Mouse (Mus musculus) brain, embryonic 14.5 days (tissue): Measurements from ENCODE around the gene Pigu. TPM values are rescaled to one million over a fixed set of nuclear protein-coding genes. Genes with fewer than 3 reads are reported as not detected.

ENCODE experiments used
- DNase-seq: peaks from one replicate; pipeline ENCODE4 v3.0.0-alpha.2; 2011; ENCODE audit warnings: low read depth
- CTCF ChIP-seq: fragments of 200-500 bp; IDR thresholded peaks from 2 replicates; pipeline ENCODE4 v1.5.1; 2012; ENCODE audit warnings: inconsistent platforms, mild to moderate bottlenecking, moderate library complexity, borderline replicate concordance; ENCODE audit not compliant: insufficient read depth, insufficient read length; ENCODE audit errors: extremely low read depth
- POLR2A ChIP-seq: fragments of 200-500 bp; IDR thresholded peaks from 2 replicates; pipeline ENCODE4 v1.6.1; 2012; ENCODE audit warnings: mild to moderate bottlenecking, inconsistent platforms, borderline replicate concordance; ENCODE audit not compliant: poor library complexity, insufficient read depth, insufficient read length, severe bottlenecking; ENCODE audit errors: extremely low read depth
- polyA plus RNA-seq: library from polyadenylated mRNA; depleted of rRNA; stranded (reverse); fragments of >200 nt; gene quantifications from 2 replicates; pipeline ENCODE4 v1.2.3, GENCODE M21; 2012

Pigu gene
- polyA plus RNA-seq, 1 experiment, result 62.0 TPM

DNA sequence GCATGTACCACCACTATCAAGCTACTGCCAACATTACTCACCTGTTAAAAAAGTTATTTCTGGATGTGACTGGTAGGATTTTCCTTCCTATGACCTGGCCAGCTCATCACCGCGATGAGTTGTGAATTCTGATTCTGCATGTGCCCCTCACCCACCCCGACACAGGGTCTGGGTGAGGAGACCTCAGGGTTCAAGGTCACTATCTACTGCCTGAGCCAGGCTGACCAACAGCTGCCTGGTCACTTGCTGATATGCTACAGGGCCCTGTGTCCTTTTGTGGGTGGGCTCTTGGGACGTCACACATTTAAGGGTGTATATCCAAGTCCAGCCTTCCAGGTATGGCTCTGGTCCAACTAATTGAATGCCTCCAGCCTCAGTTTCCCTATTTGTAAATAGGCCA lies 78.1 kb downstream of the Pigu start:
- no peak for DNase-seq
- TF ChIP-seq CTCF, result no peak
- no peak for TF ChIP-seq POLR2A

DNA sequence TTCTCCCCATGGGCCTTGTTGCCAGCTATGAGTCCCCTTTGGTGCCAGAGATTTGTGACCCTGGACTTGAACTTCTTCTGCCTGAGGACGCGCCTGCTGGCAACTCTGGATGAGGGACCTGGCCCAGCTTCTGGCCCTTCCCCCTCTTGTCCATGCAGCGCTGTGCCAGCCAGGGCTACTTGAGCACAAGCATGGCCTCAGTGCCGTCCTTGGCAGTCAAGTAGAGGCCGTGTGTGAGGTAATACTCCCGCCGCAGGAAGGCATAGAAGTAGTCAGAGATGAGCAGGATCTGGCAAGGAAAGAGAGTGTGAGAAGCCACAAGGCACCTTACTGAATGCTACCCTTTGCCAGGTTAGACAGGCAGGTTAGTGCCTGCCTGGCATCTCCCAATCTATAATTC lies 78.9 kb downstream of the Pigu start:
- TF ChIP-seq CTCF, result no peak
- no peak for TF ChIP-seq POLR2A
- DNase-seq, result no peak

DNA sequence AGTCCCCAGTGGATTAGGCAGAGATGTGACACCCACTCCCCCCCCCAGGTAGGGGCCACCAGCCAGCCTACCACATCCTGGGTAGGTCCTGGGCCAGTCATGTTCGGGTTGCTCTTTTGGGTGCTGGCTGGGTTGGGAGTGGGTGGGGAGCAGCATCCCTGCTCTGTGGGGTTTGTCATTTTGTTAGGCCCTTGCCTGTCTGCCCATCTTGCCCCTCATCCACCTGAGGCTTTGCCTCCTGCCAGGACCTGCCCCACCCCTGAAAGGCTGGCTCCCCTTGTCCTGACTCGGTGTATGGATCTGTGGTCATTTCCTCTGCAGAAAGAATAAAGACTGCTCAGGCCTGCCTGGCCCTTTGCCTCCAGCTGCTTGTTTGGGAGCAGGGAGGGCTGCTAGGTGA lies 79.5 kb downstream of the Pigu start:
- TF ChIP-seq POLR2A (no peak), CTCF (no peak)
- DNase-seq, result no peak

DNA sequence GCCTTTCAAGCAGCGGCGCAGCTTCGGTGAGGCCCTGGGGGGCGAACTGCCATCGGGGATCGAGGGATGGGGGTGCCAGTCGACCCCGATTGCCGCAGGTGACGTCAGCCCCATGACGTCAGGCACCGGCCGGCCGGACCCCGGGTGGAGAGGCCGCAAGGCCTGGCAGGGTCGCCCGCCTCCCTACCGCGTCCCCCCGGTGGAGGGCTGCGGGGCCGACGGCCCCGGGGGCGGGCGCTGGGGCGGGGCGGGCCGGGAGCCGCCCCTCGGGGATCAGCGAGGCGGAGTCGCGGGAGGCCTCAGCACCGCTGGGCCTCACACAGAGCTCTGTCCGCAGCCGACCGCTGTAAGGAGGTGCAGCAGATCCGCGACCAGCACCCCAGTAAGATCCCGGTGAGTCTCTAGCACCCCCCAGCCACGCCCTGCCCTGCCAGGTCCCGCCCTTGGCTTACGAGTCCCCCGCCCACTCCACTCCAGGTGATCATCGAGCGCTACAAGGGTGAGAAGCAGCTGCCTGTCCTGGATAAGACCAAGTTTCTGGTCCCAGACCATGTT lies 80.5 kb downstream of the Pigu start:
- peak; percentile 50 for DNase-seq
- TF ChIP-seq POLR2A (0 out of 2 replicates have a peak, but pooled peaks have one; percentile 3), CTCF (no peak)

DNA sequence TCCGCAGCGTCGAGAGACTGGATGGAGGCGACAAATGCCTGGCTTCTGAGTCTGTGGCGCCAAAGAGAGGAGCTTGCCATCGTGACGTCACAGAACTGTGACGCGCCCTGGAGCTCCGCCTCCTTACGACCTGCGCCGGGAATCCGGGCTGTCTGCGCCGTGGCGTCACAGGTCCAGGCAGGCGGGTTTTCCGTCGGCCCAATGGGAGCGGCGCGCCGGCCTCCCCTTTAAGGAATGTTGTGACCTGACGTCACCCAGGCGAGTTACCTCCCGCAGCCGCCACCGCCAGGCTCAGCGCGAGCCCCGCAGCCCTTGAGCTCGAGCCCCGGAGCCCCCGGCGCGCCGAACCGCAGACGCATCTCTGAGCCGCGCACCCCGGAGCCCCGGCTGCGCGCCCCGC lies 81.0 kb downstream of the Pigu start, which contains the start of gene Map1lc3a:
TSS of gene Map1lc3a (plus strand) at position 103 of the 400 bp plus-strand sequence.
- DNase-seq, result peak; percentile 97
- TF ChIP-seq POLR2A (peak; percentile 53), CTCF (no peak)

DNA sequence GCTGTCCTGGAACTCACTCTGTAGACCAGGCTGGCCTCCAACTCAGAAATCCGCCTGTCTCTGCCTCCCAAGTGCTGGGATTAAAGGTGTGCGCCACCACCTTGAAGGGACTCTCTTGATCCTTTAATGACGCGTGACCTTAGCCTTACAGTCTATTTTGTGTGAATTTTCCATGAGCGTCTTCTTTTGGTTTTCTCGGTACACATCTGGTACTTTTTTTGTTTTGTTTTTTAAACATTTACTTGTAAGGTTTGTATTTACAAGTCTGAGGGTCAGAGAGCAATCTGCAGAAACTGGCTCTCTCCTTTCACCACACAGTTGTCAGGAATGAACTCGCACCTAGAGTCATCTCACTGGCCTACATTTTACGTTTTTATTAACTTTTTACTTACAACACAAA lies 83.6 kb downstream of the Pigu start:
- TF ChIP-seq POLR2A, result no peak
- DNase-seq, result no peak

DNA sequence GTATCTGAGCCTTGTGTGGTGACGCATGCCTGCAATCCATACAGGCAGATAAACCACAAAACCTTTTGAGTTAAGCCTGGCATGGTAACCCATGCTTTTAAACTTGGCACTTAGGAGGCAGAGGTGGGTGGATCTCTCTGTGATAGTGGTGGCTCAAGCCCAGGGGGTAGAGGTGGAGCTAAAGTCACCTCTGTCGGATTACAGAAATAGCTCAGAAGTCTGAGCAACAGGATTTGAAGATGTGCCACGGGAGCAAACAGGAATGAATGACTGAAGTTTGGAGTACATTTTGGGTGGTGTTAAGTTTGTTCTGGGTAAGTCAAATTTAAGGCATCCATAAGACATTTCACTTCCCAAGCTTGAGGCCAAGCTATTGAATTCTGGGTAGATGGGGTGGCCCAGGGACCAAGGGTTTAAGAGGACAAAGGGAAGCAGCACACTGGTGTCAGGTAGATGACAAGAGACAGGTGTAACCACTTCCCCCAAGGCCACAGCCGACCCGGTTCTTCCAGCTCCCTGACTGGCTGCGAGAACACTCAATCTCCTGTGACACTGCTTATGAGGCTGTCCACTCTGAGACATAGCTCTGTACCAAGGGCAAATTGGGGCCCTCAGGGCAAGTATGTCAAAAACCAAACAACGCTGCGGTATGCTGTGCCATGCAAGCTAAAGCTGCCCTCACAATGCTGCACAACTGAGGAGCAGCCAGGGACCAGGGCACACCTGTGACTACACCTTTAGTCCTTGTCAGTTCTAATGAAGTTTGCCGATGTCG lies 84.6 kb downstream of the Pigu start:
- TF ChIP-seq CTCF (no peak), POLR2A (no peak)
- no peak for DNase-seq

DNA sequence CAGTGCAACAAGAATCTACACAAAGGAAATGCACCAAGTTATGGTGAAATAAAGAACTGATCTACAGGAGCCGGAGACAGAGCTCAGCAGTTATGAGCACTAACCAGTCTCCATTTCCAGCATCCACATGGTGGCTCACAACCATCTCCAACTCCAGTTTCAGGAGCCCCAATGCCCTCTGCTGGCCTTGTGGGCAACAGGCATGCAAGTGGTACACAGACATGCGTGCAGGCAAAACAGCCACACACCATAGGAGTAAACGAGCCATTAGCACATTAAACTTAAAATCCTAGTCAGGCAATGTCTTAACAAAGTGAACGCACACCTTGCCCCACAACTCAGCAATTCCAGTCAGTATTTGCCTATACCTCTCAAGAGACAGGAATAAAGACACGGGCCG lies 85.3 kb downstream of the Pigu start:
- peak; percentile 18 for DNase-seq
- no peak for TF ChIP-seq POLR2A
- peak; percentile 28; the same call in 1 of the 2 replicates for TF ChIP-seq CTCF

DNA sequence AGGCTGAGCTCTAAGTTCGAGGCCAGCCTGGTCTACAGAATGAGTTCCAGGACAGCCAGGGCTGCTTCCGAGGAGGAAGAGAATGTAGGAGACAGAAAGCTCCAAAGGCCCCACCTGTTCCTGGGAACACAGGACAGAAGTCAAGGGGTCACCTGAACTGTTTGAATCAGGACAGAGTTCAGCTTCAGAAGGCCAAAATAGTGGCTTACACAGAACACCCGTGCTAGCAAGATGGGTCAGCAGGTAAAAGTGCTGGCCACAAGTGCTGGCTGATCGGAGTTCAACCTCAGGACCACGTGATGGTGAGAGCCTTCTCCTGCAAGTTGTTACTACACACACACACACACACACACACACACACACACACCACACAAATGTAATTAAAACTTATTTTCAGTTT lies 90.3 kb downstream of the Pigu start:
- no peak for TF ChIP-seq CTCF
- TF ChIP-seq POLR2A, result no peak

DNA sequence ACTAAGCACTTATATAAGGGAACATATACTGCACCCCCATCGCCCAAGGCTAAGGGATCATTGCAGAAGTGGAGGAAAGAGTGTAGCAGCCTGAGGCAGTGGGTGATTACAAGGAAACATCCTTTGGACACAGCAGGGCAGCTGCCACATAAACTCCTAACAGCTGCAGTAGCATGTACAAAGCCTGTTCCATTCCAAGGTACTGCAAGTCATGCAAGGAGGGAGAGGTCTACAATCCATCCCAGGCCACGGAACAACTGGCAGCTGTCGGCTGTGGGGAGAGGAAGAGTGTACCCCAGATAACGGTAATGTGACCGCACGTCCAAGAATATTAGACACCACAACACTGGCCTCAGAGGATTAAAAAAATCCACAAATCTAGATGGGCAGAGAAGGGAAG lies 91.7 kb downstream of the Pigu start:
- no peak for DNase-seq
- TF ChIP-seq POLR2A, result no peak

More for the DNA sequence above, 90.3 kb downstream of the Pigu start:
- no peak for DNase-seq

DNA sequence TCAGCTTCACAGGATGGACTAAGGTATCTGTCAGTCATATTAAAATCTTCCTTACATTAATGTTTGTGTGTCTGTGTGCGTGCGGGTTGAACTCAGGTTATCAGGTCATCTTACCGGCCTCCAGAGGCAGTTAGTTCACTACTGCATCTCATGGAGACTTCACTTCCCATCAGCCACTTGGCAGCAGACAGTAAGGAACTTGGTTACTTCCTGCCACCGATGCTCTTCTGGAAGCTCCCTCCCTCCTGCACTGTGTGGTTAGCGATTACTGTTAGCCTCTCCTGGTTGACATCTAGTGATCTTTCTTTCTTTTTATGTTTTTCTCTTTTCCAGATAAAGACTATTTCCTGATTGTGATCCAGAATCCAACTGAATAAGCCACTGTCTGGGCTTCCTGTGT lies 107.6 kb downstream of the Pigu start:
- TF ChIP-seq POLR2A (no peak), CTCF (no peak)
- no peak for DNase-seq

DNA sequence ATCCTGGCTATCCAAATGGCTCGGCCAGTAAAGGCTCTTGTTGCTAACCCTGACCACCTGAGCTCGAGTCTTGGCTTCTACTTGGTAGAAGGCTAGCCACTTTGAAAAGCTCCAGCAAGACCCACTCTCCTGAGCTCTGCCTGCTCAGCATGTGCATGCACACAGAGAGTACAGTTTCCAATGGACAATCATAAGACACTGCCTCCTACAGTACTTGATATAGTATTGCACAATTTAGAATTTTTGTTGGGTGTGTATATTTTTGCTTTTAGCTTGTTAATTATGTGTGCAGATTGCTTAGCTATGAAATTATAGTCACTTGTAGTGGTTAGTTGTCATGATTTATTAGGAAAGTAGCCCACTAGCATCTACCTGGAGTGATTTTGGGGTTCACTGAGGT lies 108.5 kb downstream of the Pigu start:
- TF ChIP-seq POLR2A, result no peak
- TF ChIP-seq CTCF, result 0 out of 2 replicates have a peak, but pooled peaks have one; percentile 3
- no peak for DNase-seq
